Mouse (Mus musculus) limb, embryonic 15.5 days (tissue): Measurements from ENCODE around the gene Prkce. TPM values are rescaled to one million over a fixed set of nuclear protein-coding genes. Genes with fewer than 3 reads are reported as not detected.

ENCODE experiments used
- ATAC-seq: fragments of 200-750 bp; cut with Nextera tagmentation; 2 replicates; pipeline ENCODE4 v1.8.0; 2017; ENCODE audit warnings: low read depth, moderate TSS enrichment; ENCODE audit not compliant: insufficient number of reproducible peaks, low FRiP score, low TSS enrichment
- H3K27ac ChIP-seq: fragments of 300-500 bp; sonication (generic); 2 replicates; pipeline ENCODE4 v1.5.1; 2015; ENCODE audit warnings: moderate library complexity, mild to moderate bottlenecking, inconsistent platforms
- H3K27me3 ChIP-seq: fragments of 300-500 bp; sonication (generic); 2 replicates; pipeline ENCODE4 v1.6.1; 2015; ENCODE audit warnings: inconsistent platforms
- H3K36me3 ChIP-seq: fragments of 300-500 bp; sonication (generic); 2 replicates; pipeline ENCODE4 v1.6.1; 2015; ENCODE audit warnings: inconsistent platforms
- H3K4me1 ChIP-seq: fragments of 300-500 bp; sonication (generic); 2 replicates; pipeline ENCODE4 v1.6.1; 2015; ENCODE audit warnings: inconsistent platforms
- H3K4me2 ChIP-seq: fragments of 300-500 bp; sonication (generic); 2 replicates; pipeline ENCODE4 v1.6.1; 2015; ENCODE audit warnings: mild to moderate bottlenecking, inconsistent platforms
- H3K4me3 ChIP-seq: fragments of 300-500 bp; sonication (generic); 2 replicates; pipeline ENCODE4 v1.5.1; 2015; ENCODE audit warnings: mild to moderate bottlenecking, inconsistent platforms
- H3K9ac ChIP-seq: fragments of 300-500 bp; sonication (generic); 2 replicates; pipeline ENCODE4 v1.6.1; 2015; ENCODE audit warnings: inconsistent platforms
- H3K9me3 ChIP-seq: fragments of 300-500 bp; sonication (generic); 2 replicates; pipeline ENCODE4 v1.6.1; 2016; ENCODE audit warnings: inconsistent platforms
- WGBS: fragments of 180-500 bp; shearing (Covaris S2); methylation state at CpG from one replicate; pipeline ENCODE4 v1.1.7; 2015; 5-methylcytosine and 5-hydroxymethylcytosine counted together
- polyA plus RNA-seq: library from polyadenylated mRNA; unstranded; fragments of >200 nt; fragmentation: Nextera tagmentation; extraction: Ambion mirVana; gene quantifications from 2 replicates; pipeline ENCODE4 v1.2.1, GENCODE M21; 2015

Gene Prkce
- polyA plus RNA-seq, 1 experiment from 2014 or later, result 6.8 TPM

DNA sequence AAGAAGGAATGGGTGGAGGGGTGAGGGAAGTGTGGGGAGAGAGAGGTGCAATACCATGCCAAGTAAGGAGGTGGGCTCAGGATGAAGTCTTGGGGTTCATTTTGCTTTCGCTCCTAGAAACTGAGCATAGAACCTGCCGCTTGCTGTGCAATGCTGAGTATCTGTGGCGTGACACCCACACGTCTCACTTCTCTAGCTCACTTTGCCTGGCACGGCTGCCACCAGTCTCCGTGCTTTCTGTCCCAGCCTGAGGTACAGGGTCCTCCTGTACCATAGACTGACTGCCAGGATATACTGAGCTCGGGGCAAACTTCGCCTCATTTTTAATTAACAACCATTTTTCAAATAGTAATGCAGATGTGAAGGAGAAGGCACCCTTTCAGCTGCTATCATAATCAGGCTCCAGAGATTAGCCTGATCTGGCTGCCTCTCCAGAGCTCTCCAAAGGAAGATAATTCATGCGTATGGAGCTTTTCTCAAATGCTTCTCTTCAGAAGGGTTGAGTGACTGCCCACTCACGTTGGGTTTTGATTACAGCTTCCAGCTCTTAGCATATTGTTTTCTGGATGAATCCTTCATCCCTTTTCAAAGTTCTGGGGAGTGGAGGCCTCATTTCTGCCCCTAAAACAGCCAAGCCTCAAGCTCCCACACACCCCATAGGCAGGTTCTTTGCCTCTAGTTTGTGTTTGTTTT, 253.2 kb downstream of the Prkce start:
- Histone ChIP-seq H3K4me3 (no peak overlapping the region), H3K36me3 (no peaks in the 10 kb centered on the region), H3K27ac (no peak overlapping the region), H3K4me1 (no peaks in the 10 kb centered on the region), H3K27me3 (no peaks in the 10 kb centered on the region), H3K9me3 (no peaks in the 10 kb centered on the region), H3K4me2 (no peak overlapping the region), H3K9ac (no peak overlapping the region)
- ATAC-seq, result no peak
- 87% methylated on average over 10 of the region's 10 CpGs for WGBS

DNA sequence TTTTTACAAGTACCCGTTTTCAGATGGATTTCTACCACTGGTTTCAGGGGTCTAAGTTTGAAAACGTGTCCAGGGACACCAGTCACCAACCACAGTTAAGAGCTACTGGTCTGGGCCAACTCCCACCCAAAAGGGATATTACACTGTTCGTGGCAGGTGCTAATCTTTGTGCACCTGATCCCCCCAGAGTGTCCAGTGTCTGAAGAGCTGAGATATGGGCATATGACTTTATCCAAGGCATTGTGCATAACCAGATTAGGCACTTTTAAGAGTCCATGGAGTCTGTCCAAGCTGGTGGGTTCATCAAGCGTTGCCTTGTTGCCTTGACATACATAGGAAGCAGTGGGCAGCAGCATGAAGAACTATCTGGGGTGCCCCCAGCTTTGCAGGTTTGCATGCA, 254.4 kb downstream of the Prkce start:
- no peak for ATAC-seq
- H3K27ac ChIP-seq, result no peak overlapping the region
- no peak overlapping the region for H3K4me3 ChIP-seq
- WGBS, result 76% methylated on average over 4 of the region's 4 CpGs
- H3K4me2 ChIP-seq, result no peak overlapping the region
- H3K36me3 ChIP-seq, result no peaks in the 10 kb centered on the region
- H3K27me3 ChIP-seq, result no peaks in the 10 kb centered on the region
- no peaks in the 10 kb centered on the region for H3K9me3 ChIP-seq
- H3K9ac ChIP-seq, result no peak overlapping the region
- H3K4me1 ChIP-seq, result no peaks in the 10 kb centered on the region

DNA sequence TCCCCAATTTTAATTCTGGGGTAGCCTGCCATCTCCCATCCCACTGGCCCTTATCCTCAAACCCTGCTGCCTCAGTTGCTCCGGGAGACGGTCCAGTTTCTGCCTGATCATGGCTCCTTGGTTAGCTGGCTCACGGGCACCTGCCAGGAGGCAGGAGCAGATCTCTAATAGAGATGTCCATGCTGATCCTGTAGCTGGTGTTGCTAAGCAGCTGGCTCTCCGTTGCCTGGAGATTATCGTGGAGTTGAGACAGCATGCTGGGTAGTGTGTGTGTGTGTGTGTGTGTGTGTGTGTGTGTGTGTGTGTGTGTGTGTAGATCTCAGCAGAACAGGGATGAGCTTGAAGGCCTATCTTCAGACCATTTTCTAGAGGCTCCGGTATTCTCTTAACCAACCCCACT, 262.3 kb downstream of the Prkce start:
- 91% methylated on average over 6 of the region's 6 CpGs for WGBS
- H3K4me3 ChIP-seq, result no peak overlapping the region

DNA sequence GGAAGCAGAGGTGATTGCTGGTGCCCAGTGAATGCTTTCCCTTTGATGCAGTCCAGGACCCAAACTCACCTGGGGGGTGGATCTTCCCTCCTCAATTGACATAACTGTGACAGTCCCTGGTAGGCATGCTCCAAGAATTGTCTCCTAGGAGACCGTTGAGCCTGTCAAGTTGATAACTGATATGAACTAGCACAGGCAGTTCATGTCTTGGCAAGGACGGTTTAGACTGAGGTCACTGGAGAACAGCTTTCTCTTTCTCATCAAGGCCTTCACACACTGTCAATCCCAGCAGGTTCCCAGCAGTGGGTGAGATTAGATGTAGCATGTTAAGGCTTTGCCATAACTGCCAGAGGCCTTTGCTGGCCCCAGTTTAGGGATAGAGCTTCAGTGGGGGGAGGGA, 265.5 kb downstream of the Prkce start:
- Histone ChIP-seq H3K27ac (no peak overlapping the region), H3K9me3 (no peaks in the 10 kb centered on the region), H3K4me3 (no peak overlapping the region), H3K4me2 (no peak overlapping the region), H3K4me1 (no peaks in the 10 kb centered on the region), H3K9ac (no peak overlapping the region), H3K27me3 (no peaks in the 10 kb centered on the region), H3K36me3 (no peaks in the 10 kb centered on the region)
- WGBS, result 78% methylated on average over 2 of the region's 2 CpGs
- ATAC-seq, result no peak

More for the DNA sequence above, 262.3 kb downstream of the Prkce start:
- H3K27me3 ChIP-seq, result no peaks in the 10 kb centered on the region
- no peaks in the 10 kb centered on the region for H3K36me3 ChIP-seq
- no peak overlapping the region for H3K27ac ChIP-seq
- H3K9ac ChIP-seq, result no peak overlapping the region
- no peaks in the 10 kb centered on the region for H3K9me3 ChIP-seq
- no peaks in the 10 kb centered on the region for H3K4me1 ChIP-seq
- no peak overlapping the region for H3K4me2 ChIP-seq
- ATAC-seq, result no peak

DNA sequence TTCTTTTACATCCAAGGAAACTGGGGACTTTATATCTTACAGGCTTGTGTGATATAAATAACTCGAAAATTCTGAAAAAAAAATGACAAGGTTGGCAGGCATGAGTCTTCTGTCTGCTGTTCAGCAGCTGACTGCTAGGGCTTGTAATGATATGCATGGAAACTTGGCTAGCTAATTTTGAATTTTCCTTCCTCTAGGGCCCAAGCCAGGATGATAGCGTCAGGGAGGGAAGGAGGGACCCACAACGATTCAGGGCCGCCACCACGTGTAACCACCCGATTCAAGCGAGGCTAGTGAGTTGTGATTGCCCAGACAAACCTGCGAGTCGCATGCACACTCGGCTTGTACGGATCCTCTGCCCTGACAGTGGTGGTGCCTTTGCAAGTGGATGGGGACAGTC, 266.2 kb downstream of the Prkce start:
- H3K4me3 ChIP-seq, result no peak overlapping the region
- H3K9me3 ChIP-seq, result no peaks in the 10 kb centered on the region
- H3K27ac ChIP-seq, result no peak overlapping the region
- no peaks in the 10 kb centered on the region for H3K27me3 ChIP-seq
- WGBS, result 85% methylated on average over 11 of the region's 11 CpGs
- H3K4me1 ChIP-seq, result no peaks in the 10 kb centered on the region
- ATAC-seq, result no peak
- H3K9ac ChIP-seq, result no peak overlapping the region
- no peaks in the 10 kb centered on the region for H3K36me3 ChIP-seq
- H3K4me2 ChIP-seq, result no peak overlapping the region

DNA sequence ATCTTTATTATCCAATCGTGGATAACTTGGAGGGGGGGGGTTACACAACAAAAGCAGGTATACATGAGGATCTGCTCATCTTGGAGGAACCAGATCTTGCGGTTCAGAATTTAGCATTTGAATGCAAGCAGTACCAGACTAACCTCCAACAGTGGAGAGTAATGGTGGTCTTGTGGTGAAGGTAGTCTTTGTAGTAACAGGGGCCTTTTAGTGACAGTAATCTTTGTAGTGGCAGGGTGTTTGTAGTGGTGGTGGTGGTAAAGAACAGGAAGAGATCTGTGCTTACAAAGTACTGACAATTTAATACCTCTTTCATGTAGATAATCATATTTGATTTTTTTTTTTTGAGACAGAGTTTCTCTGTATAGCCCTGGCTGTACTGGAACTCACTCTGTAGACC, 267.2 kb downstream of the Prkce start:
- H3K27ac ChIP-seq, result no peak overlapping the region
- 75% methylated on average over 2 of the region's 2 CpGs for WGBS
- no peak overlapping the region for H3K4me2 ChIP-seq
- no peaks in the 10 kb centered on the region for H3K36me3 ChIP-seq
- no peak for ATAC-seq
- no peaks in the 10 kb centered on the region for H3K27me3 ChIP-seq
- no peaks in the 10 kb centered on the region for H3K9me3 ChIP-seq
- no peaks in the 10 kb centered on the region for H3K4me1 ChIP-seq
- no peak overlapping the region for H3K9ac ChIP-seq
- no peak overlapping the region for H3K4me3 ChIP-seq

DNA sequence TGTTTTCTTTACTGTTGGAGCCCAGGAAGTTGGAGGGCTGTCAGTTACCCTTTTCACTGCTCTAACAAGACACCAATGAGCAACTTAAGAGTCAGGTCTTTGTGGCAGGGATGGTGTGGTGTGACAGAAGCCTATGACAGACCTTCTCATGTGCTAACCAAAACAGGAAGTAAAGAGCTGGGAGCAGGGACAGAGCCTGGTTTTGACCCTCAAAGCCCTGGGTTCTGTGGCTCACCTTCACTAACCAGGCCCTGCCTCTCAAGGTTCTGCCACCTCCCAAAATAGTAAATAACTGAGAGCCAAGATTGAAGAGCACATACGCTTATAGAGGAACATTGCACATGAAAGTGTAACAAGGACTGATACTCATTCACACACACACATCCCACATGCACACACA, 268.0 kb downstream of the Prkce start:
- Histone ChIP-seq H3K4me3 (no peak overlapping the region), H3K9me3 (no peaks in the 10 kb centered on the region), H3K4me2 (no peak overlapping the region), H3K9ac (no peak overlapping the region), H3K36me3 (no peaks in the 10 kb centered on the region), H3K27ac (no peak overlapping the region), H3K4me1 (no peaks in the 10 kb centered on the region), H3K27me3 (no peaks in the 10 kb centered on the region)
- ATAC-seq, result no peak
- WGBS, result 100% methylated on average over 1 of the region's 1 CpGs

DNA sequence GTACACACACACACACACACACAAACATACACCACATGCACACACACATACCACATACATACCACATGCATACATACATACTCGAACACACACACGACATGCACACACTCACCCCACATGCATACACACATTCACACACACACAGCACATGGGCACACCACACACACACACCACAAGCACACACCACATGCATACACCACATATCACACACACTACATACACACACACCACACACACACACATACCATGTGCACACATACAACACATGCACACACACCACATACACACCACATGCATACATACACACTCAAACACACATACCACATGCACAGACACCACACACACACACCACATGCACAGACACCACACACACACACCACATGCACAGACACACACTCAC, 268.4 kb downstream of the Prkce start:
- H3K4me3 ChIP-seq, result no peak overlapping the region
- no peak overlapping the region for H3K9ac ChIP-seq
- H3K4me2 ChIP-seq, result no peak overlapping the region
- no peaks in the 10 kb centered on the region for H3K36me3 ChIP-seq
- no peaks in the 10 kb centered on the region for H3K9me3 ChIP-seq
- H3K27ac ChIP-seq, result no peak overlapping the region
- WGBS, result 97% methylated on average over 2 of the region's 2 CpGs
- H3K4me1 ChIP-seq, result no peaks in the 10 kb centered on the region
- no peak for ATAC-seq
- H3K27me3 ChIP-seq, result no peaks in the 10 kb centered on the region

DNA sequence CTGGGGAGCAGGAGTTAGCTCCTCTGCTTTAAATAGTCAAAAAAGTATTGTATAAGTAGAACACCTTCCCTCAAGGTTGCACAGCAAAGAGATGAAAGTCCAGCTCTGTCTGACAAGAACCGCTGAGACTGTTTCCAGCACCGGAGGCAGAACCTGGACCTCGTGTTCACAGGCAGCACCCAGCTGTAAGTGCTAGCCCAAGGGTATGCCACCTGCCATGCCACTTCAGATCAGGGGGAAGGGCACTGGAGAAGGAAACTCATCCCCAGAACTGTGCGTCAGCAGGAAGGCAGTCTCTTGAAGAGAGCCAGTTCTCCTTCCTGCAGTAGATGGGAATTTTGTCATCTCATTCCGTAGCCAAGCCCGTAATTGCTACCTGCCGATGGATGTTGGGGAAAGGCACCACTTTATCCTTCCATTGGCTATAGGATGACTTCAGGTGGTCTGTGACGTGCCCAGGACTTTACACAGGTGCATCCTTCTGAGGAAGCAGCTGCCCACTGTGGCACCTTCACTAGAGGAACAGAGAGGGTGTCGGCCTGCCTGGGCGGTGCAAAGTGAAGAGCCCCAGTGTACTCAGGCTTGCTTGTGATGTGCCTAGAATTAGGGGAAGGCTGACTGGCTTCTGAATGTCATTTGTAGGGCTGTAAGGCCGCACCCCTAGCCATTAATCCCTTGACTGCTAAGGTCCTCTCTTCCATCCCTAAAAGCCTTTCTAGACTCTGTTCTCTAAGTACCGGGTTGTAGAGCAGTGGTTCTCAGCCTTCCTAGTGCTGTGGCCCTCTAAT, 269.2 kb downstream of the Prkce start:
- Histone ChIP-seq H3K4me2 (no peak overlapping the region), H3K27ac (no peak overlapping the region), H3K9me3 (no peaks in the 10 kb centered on the region), H3K4me1 (no peaks in the 10 kb centered on the region), H3K27me3 (no peaks in the 10 kb centered on the region), H3K36me3 (no peaks in the 10 kb centered on the region), H3K9ac (no peak overlapping the region), H3K4me3 (no peak overlapping the region)
- 85% methylated on average over 12 of the region's 12 CpGs for WGBS
- ATAC-seq, result no peak

DNA sequence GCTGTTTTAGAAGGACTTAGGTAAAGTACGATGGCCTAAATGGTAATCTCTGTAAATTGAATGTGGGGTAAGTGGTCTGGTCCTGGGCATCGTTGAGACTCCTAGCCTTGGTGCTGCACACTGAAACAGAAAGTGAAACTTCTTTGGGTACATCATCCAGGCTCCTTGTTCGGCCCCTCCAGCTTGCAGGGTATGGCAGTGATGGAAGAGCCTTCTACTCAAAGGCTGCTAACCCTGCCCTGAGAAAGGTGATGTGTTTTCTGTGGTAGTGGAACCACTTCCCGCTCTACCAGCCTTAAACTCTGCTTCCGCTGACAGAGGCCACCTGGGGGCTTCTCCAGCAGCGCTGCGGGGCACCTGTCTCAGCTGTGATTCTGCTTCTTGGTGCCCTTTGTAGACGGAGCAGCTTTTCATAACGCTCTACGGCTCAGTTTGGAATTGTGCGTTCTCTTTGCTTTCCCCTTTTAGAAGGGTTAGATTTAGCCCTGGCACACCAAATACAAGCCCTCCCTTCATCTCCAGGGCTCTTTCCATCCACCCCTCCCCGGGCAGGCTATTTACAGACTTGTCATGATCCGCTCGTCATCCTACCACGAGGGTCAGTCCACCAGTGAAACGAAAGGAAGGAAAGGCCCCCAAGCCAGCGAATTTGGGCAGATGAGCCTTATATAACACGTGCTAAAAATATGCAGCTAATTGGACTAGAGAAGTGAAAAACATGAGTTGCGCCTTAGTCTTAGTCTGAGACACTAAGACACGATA, 270.1 kb downstream of the Prkce start:
- no peaks in the 10 kb centered on the region for H3K4me1 ChIP-seq
- H3K9me3 ChIP-seq, result no peaks in the 10 kb centered on the region
- H3K9ac ChIP-seq, result no peak overlapping the region
- ATAC-seq, result no peak
- H3K4me2 ChIP-seq, result no peak overlapping the region
- 78% methylated on average over 20 of the region's 20 CpGs for WGBS
- no peaks in the 10 kb centered on the region for H3K36me3 ChIP-seq
- no peak overlapping the region for H3K4me3 ChIP-seq
- H3K27me3 ChIP-seq, result no peaks in the 10 kb centered on the region
- H3K27ac ChIP-seq, result no peak overlapping the region

DNA sequence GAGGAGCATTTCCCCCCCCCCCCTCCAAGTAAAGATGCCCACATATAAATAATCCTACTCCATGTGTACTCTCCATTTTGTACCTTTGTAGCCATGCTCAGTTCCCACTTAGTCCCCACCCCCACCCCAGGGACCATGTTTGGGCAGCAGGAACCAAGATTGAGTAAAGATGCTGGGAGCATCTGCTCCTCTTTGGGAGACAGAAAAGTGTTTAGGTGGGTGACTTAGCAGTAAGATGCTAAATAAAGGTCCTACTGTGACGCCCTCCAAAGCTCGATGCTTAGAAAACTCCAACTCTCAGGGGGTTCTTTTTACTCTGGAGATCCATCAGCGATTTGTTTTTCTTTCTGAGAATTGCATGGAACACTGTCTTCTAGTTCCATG, 270.7 kb downstream of the Prkce start:
- Histone ChIP-seq H3K4me3 (no peak overlapping the region), H3K9me3 (no peaks in the 10 kb centered on the region), H3K27ac (no peak overlapping the region), H3K4me2 (no peak overlapping the region), H3K27me3 (no peaks in the 10 kb centered on the region), H3K9ac (no peak overlapping the region), H3K36me3 (no peaks in the 10 kb centered on the region), H3K4me1 (no peaks in the 10 kb centered on the region)
- WGBS, result 88% methylated on average over 3 of the region's 3 CpGs
- no peak for ATAC-seq

DNA sequence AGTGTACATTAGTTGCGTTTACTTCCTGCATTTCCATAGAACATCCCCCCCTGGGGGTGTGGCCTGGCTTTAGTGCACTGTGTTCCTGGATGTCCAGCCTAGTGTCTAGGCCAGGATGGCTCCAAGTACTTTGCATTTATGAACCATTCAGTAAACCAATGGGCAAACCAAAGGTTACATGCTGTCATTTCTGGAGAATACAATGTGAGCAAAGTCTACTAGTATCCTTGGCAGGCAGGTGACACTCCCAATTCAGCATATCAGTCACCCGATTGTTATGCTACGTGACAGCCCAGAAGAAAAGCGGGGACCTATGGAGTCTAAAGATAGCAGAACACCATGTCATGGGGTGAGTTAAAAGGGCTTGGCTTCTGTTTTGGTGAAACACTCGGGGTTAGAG, 271.2 kb downstream of the Prkce start:
- WGBS, result 84% methylated on average over 5 of the region's 5 CpGs
- no peak for ATAC-seq

More for the DNA sequence above, 271.2 kb downstream of the Prkce start:
- no peaks in the 10 kb centered on the region for H3K36me3 ChIP-seq
- no peaks in the 10 kb centered on the region for H3K27me3 ChIP-seq
- H3K4me2 ChIP-seq, result no peak overlapping the region
- no peak overlapping the region for H3K9ac ChIP-seq
- no peaks in the 10 kb centered on the region for H3K9me3 ChIP-seq
- no peaks in the 10 kb centered on the region for H3K4me1 ChIP-seq
- H3K27ac ChIP-seq, result no peak overlapping the region
- no peak overlapping the region for H3K4me3 ChIP-seq
